Mouse (Mus musculus) natural killer cell, adult 2 months (primary cell): ENCODE results near the gene Ccdc77.
"Not testable (repeated sequence)": the region's sequence is repeated elsewhere in the genome, so short reads cannot be mapped to it uniquely, and the experiment has no call there.

ENCODE experiments used
- DNase-seq, 2 experiments: peaks; one replicate each; pipeline ENCODE4 v3.0.0; 2022; ENCODE audit warnings: low spot score in 2 of 2

Ccdc77 gene

GRCm38 (mm10) chr6:120309787-120310186 lies 54.4 kb downstream of the Ccdc77 start:
- DNase-seq: no peak

DNA sequence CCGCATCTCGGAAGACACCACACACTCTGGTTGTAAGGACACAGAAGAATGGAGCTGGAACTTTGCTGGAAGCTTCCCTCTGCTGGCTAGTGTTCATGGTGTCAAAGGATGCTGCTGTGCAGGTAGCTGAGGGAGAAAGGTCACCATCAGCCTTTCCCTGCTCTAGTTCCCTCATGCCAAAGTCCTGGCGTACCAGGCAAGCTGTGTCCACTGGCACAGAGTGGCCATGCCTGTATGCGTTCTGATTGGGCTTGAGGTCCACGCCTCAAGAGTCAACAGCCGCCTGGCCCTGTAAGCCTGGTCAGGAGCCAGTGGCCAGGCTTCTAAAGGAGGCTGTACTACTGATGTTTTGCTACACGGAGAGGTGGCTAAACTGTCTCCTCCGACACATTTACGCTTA lies 54.8 kb downstream of the Ccdc77 start:
- DNase-seq: no peak

DNA sequence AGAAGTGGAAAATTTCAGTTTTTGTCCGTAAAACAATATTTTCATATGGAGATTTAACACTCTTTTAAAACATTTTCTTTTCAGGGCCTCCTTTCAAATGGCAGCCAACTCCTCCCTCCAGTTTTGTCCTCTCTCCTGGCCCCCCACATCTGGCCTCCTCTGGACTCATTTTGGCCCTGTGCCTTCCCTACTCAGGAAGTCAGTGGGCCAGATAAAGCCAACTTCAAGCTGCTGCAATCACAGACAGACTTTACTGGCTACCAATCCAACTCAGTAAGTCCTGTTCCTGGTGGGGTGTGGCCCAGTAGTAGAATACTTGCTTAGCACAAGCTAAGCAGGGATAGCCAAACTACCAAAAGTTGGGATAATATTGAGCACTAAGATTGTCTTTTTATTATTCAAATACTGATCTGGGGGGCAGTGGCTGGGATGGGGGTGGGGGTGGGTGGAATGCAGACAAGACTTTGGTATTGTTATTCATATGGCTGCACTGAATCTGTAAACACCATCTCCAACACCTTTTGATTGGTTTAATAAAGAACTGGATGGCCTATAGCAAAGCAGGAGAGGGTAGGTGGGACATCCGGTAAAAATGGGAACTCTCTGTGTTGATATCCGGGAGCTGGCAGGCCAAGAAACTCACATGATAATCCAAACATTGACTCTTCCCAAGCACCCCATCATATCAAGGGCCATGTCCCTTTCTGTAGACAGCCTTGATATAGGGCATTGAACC lies 57.1 kb downstream of the Ccdc77 start:
- DNase-seq: no peak

DNA sequence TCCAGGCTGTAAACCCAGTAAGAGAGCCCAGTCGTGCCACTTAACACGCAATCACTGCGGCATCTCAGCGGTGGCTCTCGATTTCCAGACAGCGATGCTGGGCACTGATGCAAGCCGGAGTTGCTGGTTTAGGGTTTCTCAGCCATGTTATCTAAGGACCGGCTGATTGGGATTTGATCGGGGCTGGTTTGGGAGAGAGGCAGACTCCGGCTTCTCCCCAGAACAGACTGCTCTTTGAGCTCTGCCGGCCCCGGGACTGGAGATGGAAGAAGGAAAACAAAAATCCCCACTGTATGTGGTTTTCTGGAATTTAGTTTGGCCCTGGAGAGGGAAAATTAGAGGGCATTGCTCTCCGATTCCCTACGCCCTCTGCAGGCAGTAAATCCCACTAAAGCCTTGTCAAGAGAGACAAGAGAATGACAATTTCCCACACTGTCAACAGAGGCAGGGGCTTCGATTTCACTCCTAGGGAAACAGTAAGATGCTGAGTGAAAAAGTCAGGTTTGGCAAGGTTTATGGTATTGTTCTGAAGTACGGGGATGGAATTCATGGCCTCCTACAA lies 61.3 kb downstream of the Ccdc77 start:
- DNase-seq: no peak

DNA sequence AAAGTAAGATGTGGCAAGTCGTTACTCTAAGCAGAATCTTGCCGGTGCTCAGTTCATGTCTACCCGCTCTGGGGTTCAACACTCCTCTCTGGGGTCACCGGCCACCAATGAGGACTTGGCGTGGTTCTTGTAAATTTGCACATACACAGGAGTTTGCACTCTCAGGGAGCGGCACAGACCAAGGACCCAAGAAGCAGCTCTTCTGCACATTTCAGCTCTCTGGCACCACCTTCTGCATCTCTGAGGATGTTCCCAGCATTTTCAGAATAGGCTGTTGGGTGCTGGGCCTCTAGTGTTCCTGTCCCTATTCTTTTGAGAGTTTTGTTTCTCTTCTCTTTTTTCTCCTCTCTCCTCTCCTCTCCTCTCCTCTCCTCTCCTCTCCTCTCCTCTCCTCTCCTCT lies 63.0 kb downstream of the Ccdc77 start:
- no peak for DNase-seq

DNA sequence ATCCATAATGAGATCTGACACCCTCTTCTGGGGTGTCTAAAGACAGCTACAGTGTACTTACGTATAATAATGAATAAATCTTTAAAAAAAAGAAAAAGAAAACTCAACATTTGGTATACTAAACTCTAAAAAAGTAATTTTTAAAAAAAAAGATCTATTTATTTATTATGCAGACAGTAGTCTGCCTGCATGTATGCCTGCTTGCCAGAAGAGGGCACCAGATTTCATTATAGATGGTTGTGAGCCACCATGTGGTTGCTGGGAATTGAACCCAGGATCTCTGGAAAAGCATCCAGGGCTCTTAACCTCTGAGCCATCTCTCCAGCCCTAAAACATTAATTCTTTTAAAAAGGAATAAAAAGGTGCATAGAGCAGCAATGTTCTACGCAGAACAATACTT lies 67.6 kb downstream of the Ccdc77 start:
- DNase-seq: not testable (repeated sequence)

DNA sequence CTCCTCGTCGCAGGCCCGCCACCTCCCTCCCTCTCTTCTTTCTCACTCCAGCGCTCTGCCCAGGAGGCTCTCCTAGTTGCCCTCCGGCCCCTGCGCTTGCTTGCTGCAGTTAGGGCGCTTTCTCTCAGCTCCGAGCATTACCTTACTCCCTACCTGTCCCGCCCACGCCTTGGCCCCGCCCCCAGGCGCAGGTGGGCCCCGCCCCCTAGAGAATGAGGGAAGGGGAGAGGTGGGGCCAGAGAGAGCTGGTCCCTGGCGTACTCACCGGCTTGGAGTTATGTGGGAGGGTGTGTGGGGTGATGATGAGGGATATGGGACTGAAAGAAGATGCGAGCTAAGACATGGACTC lies 69.4 kb downstream of the Ccdc77 start:
- peak in 1 of 2 experiments; percentile 10 for DNase-seq

- DNase-seq: peak in 1 of 2 experiments; percentile 6
Observed at GRCm38 (mm10) chr6:120294056-120294784, 70.0 kb downstream of the Ccdc77 start, which contains the start of the genes D330020A13Rik and B4galnt3. D330020A13Rik (plus strand) TSS chr6:120294364. B4galnt3 (minus strand) TSS chr6:120294559.

DNA sequence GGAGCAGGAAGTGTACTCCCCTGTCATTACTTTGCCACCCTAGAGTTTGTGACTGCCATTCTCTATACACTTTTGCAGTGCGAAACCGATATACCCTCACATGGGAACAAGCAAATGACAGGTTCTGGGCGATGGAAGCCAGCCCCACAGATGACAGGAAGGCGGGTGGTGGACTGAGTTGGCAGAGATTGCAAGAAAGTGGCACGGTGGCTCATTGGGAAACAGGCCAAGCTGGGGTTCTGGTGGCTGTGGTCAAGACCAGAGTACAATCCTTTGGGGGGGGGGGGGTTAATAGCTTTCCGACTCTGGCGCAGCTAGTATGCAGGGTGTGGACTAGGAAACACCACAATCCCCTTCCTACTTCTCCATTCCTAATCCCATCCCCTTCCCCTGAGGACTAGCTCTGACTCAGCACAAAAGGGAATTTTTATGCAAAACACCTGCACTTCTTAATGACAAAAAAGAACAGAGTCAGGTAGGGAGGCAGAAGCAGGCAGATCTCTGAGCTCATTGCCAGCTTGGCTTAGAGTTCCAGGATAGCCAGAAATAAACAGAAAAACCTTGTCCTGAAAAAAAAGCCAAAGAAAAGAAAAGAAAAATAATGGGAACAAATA lies 72.7 kb downstream of the Ccdc77 start:
- no peak for DNase-seq

DNA sequence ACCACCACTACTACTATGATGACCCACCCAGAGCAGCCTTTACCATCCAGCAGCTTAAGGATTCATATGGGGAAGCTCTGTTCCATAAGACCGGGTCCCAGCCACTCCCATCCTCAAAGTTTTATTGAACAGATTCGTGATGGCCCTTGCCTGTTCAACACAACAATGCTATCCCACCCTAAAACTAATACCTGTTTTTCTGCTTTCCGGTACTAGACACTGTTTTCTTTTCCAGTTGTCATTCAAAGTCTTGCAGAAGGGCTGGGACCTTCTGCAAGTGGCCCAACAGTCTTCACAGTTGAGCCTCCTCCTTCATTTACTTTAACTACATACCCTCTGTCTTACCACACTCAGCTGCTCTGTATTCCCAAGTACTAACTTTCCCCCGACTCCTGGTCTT lies 74.7 kb downstream of the Ccdc77 start:
- no peak for DNase-seq

GRCm38 (mm10) chr6:120288541-120288940 lies 75.6 kb downstream of the Ccdc77 start:
- no peak for DNase-seq

GRCm38 (mm10) chr6:120287279-120287678 lies 76.9 kb downstream of the Ccdc77 start:
- DNase-seq: no peak

DNA sequence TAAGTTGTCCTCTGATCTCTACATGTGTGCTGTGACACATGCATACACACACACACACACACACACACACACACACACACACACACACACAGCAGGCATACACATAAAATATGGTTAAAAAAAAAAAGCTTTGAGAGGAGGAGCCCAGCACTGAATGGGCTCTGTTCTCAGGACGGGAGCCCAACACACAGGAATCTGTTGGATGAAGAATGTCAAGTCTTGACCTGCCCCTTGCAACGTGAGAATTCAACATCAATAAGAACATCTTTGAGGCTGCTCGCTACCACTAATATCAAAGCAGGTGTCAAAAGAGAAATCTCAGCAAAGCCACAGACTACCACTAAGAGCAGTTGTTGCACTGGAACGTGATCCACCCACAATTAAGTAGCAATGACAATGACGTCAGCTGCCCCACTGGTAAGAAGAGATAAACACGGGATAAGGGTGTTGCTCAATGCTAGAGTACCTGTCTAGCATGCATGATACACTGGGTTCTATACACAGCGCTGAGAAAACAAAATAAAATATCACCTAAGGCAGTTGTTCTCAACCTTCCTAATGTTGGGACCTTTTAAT lies 87.2 kb downstream of the Ccdc77 start:
- no peak for DNase-seq

- no peak for DNase-seq
Observed at GRCm38 (mm10) chr6:120275301-120275700, 88.9 kb downstream of the Ccdc77 start.

DNA sequence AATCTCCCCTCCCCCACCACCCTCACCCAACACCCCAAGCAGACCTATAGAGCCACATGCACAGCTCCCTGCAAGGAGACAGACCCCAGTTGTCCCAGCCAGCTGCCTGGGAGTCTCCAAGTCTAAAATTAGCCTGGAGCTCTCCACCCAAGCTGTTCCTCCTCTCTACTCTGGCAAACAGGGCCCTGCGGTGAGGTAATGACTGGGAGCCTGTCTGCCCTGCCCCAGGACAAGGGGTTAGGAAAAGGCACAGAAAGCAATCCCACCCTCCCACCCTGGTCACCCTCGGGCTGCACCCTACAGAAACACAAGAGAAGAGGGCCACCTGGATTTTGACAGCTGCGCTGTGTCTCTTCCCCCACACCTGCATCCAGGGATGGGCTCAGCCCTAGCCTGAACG lies 89.3 kb downstream of the Ccdc77 start:
- no peak for DNase-seq
